Mouse (Mus musculus) limb, embryonic 12.5 days (tissue): ENCODE data around the gene Epm2a. TPM values are rescaled to one million over a fixed set of nuclear protein-coding genes. Genes with fewer than 3 reads are reported as not detected.

Source experiments
- ATAC-seq: fragments of 200-750 bp; cut with Nextera tagmentation; 2 replicates; pipeline ENCODE4 v1.8.0; 2017; ENCODE audit warnings: low read depth, moderate TSS enrichment; ENCODE audit not compliant: insufficient number of reproducible peaks, insufficient read depth, low FRiP score, low TSS enrichment
- H3K27ac ChIP-seq: fragments of 300-500 bp; sonication (generic); 2 replicates; pipeline ENCODE4 v1.5.1; 2016; ENCODE audit warnings: mild to moderate bottlenecking, moderate library complexity
- H3K27me3 ChIP-seq: fragments of 300-500 bp; sonication (generic); 2 replicates; pipeline ENCODE4 v1.6.1; 2016; ENCODE audit warnings: mild to moderate bottlenecking, moderate library complexity
- H3K36me3 ChIP-seq: fragments of 300-500 bp; sonication (generic); 2 replicates; pipeline ENCODE4 v1.6.1; 2016; ENCODE audit warnings: mild to moderate bottlenecking, moderate library complexity
- H3K4me1 ChIP-seq: fragments of 300-500 bp; sonication (generic); replicated peaks from 2 replicates; pipeline ENCODE4 v1.6.1; 2016
- H3K4me2 ChIP-seq: fragments of 300-500 bp; sonication (generic); 2 replicates; pipeline ENCODE4 v1.6.1; 2016; ENCODE audit warnings: mild to moderate bottlenecking, moderate library complexity
- H3K4me3 ChIP-seq: fragments of 300-500 bp; sonication (generic); replicated peaks from 2 replicates; pipeline ENCODE4 v1.5.1; 2016; ENCODE audit warnings: mild to moderate bottlenecking
- H3K9ac ChIP-seq: fragments of 300-500 bp; sonication (generic); replicated peaks from 2 replicates; pipeline ENCODE4 v1.6.1; 2016; ENCODE audit warnings: mild to moderate bottlenecking, moderate library complexity
- H3K9me3 ChIP-seq: fragments of 300-500 bp; sonication (generic); 2 replicates; pipeline ENCODE4 v1.6.1; 2016; ENCODE audit warnings: mild to moderate bottlenecking, moderate library complexity
- WGBS: fragments of 180-500 bp; shearing (Covaris S2); methylation state at CpG from one replicate; pipeline ENCODE4 v1.1.7; 2016; 5-methylcytosine and 5-hydroxymethylcytosine counted together
- polyA plus RNA-seq: library from polyadenylated mRNA; unstranded; fragments of >200 nt; fragmentation: Nextera tagmentation; extraction: Ambion mirVana; gene quantifications from 2 replicates; pipeline ENCODE4 v1.2.1, GENCODE M21; 2016

The Epm2a gene
- polyA plus RNA-seq, 1 experiment from 2014 or later, result 0.71 TPM

- H3K27ac ChIP-seq, result no peak overlapping the region
- no peak overlapping the region for H3K4me3 ChIP-seq
- 80% methylated on average over 1 of the region's 1 CpGs for WGBS
- no peaks in the 10 kb centered on the region for H3K36me3 ChIP-seq
- no peak for ATAC-seq
- no peaks in the 10 kb centered on the region for H3K4me1 ChIP-seq
- H3K4me2 ChIP-seq, result no peak overlapping the region
- H3K9me3 ChIP-seq, result 0 out of 2 replicates have a peak, but pooled peaks cover 3% of the 10 kb centered on the region
- H3K9ac ChIP-seq, result no peak overlapping the region
- H3K27me3 ChIP-seq, result no peaks in the 10 kb centered on the region
Measured at GRCm38 (mm10) chr10:11436961-11437360, 93.8 kb downstream of the Epm2a start.

GRCm38 (mm10) chr10:11438461-11438860, 95.3 kb downstream of the Epm2a start:
- Histone ChIP-seq H3K36me3 (no peaks in the 10 kb centered on the region), H3K27ac (no peak overlapping the region), H3K4me3 (no peak overlapping the region), H3K27me3 (no peaks in the 10 kb centered on the region), H3K4me2 (no peak overlapping the region), H3K4me1 (no peaks in the 10 kb centered on the region), H3K9me3 (0 out of 2 replicates have a peak, but pooled peaks cover 3% of the 10 kb centered on the region), H3K9ac (no peak overlapping the region)
- ATAC-seq, result no peak
- WGBS, result 91% methylated on average over 10 of the region's 10 CpGs

GRCm38 (mm10) chr10:11439342-11439741, 96.1 kb downstream of the Epm2a start:
- no peak overlapping the region for H3K4me2 ChIP-seq
- H3K9ac ChIP-seq, result no peak overlapping the region
- 0 out of 2 replicates have a peak, but pooled peaks cover 3% of the 10 kb centered on the region for H3K9me3 ChIP-seq
- H3K4me1 ChIP-seq, result no peaks in the 10 kb centered on the region
- no peak overlapping the region for H3K27ac ChIP-seq
- H3K36me3 ChIP-seq, result no peaks in the 10 kb centered on the region
- WGBS, result 84% methylated on average over 6 of the region's 6 CpGs
- no peak overlapping the region for H3K4me3 ChIP-seq
- H3K27me3 ChIP-seq, result no peaks in the 10 kb centered on the region
- no peak for ATAC-seq

GRCm38 (mm10) chr10:11449556-11450305, 106.5 kb downstream of the Epm2a start:
- 33% methylated on average over 23 of the region's 23 CpGs for WGBS
- 0 out of 2 replicates have a peak, but pooled peaks cover 7% of the 10 kb centered on the region for H3K4me1 ChIP-seq
- ATAC-seq, result peak; percentile 75
- peak overlapping the region; percentile 36 for H3K4me2 ChIP-seq
- H3K9ac ChIP-seq, result no peak overlapping the region
- no peaks in the 10 kb centered on the region for H3K27me3 ChIP-seq
- H3K4me3 ChIP-seq, result 0 out of 2 replicates have a peak overlapping the region, but pooled peaks have one; percentile 6
- H3K9me3 ChIP-seq, result no peaks in the 10 kb centered on the region
- H3K27ac ChIP-seq, result no peak overlapping the region
- no peaks in the 10 kb centered on the region for H3K36me3 ChIP-seq

GRCm38 (mm10) chr10:11452537-11452936, 109.3 kb downstream of the Epm2a start:
- ATAC-seq, result no peak
- Histone ChIP-seq H3K27me3 (no peaks in the 10 kb centered on the region), H3K9ac (no peak overlapping the region), H3K27ac (no peak overlapping the region), H3K9me3 (no peaks in the 10 kb centered on the region), H3K4me1 (0 out of 2 replicates have a peak, but pooled peaks cover 7% of the 10 kb centered on the region), H3K36me3 (no peaks in the 10 kb centered on the region), H3K4me2 (no peak overlapping the region), H3K4me3 (no peak overlapping the region)
- WGBS, result 88% methylated on average over 2 of the region's 2 CpGs

- Histone ChIP-seq H3K27me3 (no peaks in the 10 kb centered on the region), H3K4me1 (no peaks in the 10 kb centered on the region), H3K4me2 (no peak overlapping the region), H3K9ac (no peak overlapping the region), H3K9me3 (no peaks in the 10 kb centered on the region), H3K4me3 (no peak overlapping the region), H3K27ac (no peak overlapping the region), H3K36me3 (no peaks in the 10 kb centered on the region)
- no peak for ATAC-seq
- 45% methylated on average over 1 of the region's 1 CpGs for WGBS
Measured at GRCm38 (mm10) chr10:11457445-11457844, 114.2 kb downstream of the Epm2a start.

GRCm38 (mm10) chr10:11491956-11492355, 148.8 kb downstream of the Epm2a start:
- no peaks in the 10 kb centered on the region for H3K36me3 ChIP-seq
- H3K9me3 ChIP-seq, result peaks cover 26% of the 10 kb centered on the region
- peak; percentile 92 for ATAC-seq
- H3K4me3 ChIP-seq, result no peak overlapping the region
- H3K27me3 ChIP-seq, result no peaks in the 10 kb centered on the region
- H3K4me1 ChIP-seq, result no peaks in the 10 kb centered on the region
- no peak overlapping the region for H3K4me2 ChIP-seq
- 37% methylated on average over 28 of the region's 28 CpGs for WGBS
- no peak overlapping the region for H3K27ac ChIP-seq
- H3K9ac ChIP-seq, result no peak overlapping the region

Other genes starting within 250 kb of the Epm2a start
- 25.5 and 27.5 TPM in 2 replicates for gene Shprh, start 194.0 kb upstream of the Epm2a start, polyA plus RNA-seq
- gene Fbxo30, start 62.1 kb upstream of the Epm2a start, polyA plus RNA-seq, result 55.4 and 56.8 TPM in 2 replicates